Mouse (Mus musculus): ENCODE data around the gene D930007J09Rik. TPM values are rescaled to one million over a fixed set of nuclear protein-coding genes. Genes with fewer than 3 reads are reported as not detected.

The D930007J09Rik gene
- total RNA-seq (2021): not detected
- long read RNA-seq, experiment 1: 0 reads
- long read RNA-seq, experiment 2: 0 reads

GRCm38 (mm10) chr13:32802259-32803081 is at the start of gene D930007J09Rik:
Gene D930007J09Rik, minus strand, starts transcription at chr13:32802849.
- DNase-seq: peak; percentile 68

- peak; percentile 55 for DNase-seq
These were observed 49.3 kb upstream of the D930007J09Rik start for GRCm38 (mm10) chr13:32851967-32852366.

GRCm38 (mm10) chr13:32850668-32851404 is 48.2 kb upstream of the D930007J09Rik start, which contains the start of gene Serpinb1a:
Gene Serpinb1a, minus strand, starts transcription at chr13:32851185.
- peak; percentile 77 for DNase-seq

- no peak for DNase-seq
These were observed 47.5 kb upstream of the D930007J09Rik start for GRCm38 (mm10) chr13:32850156-32850555.

- no peak for DNase-seq
These were observed 47.0 kb upstream of the D930007J09Rik start for GRCm38 (mm10) chr13:32849531-32850123.

GRCm38 (mm10) chr13:32849092-32849491 is 46.4 kb upstream of the D930007J09Rik start:
- DNase-seq: no peak

GRCm38 (mm10) chr13:32846221-32846620 is 43.6 kb upstream of the D930007J09Rik start:
- no peak for DNase-seq

- no peak for DNase-seq
These were observed 38.7 kb upstream of the D930007J09Rik start for GRCm38 (mm10) chr13:32841349-32841748.

- no peak for DNase-seq
These were observed 36.7 kb upstream of the D930007J09Rik start for GRCm38 (mm10) chr13:32839314-32839713.

- DNase-seq: no peak
These were observed 31.9 kb upstream of the D930007J09Rik start for GRCm38 (mm10) chr13:32834513-32834912.

- no peak for DNase-seq
These were observed 30.6 kb upstream of the D930007J09Rik start for GRCm38 (mm10) chr13:32833237-32833636.

- DNase-seq: no peak
These were observed 30.1 kb upstream of the D930007J09Rik start for GRCm38 (mm10) chr13:32832776-32833175.

- DNase-seq: peak; percentile 25
These were observed 29.0 kb upstream of the D930007J09Rik start for GRCm38 (mm10) chr13:32831505-32832273.

GRCm38 (mm10) chr13:32828886-32829285 is 26.2 kb upstream of the D930007J09Rik start:
- no peak for DNase-seq

GRCm38 (mm10) chr13:32827951-32828350 is 25.3 kb upstream of the D930007J09Rik start:
- peak; percentile 83 for DNase-seq

- peak; percentile 71 for DNase-seq
These were observed 24.6 kb upstream of the D930007J09Rik start for GRCm38 (mm10) chr13:32827111-32827822.

GRCm38 (mm10) chr13:32825546-32825945 is 22.9 kb upstream of the D930007J09Rik start:
- no peak for DNase-seq

- no peak for DNase-seq
These were observed 22.0 kb upstream of the D930007J09Rik start for GRCm38 (mm10) chr13:32824377-32825330.

GRCm38 (mm10) chr13:32823126-32823525 is 20.5 kb upstream of the D930007J09Rik start:
- DNase-seq: no peak

GRCm38 (mm10) chr13:32821671-32822070 is 19.0 kb upstream of the D930007J09Rik start:
- no peak for DNase-seq

Data from adrenal gland, postnatal 10 days (tissue).